Mouse (Mus musculus): ENCODE measurements around the gene Col15a1. TPM values are rescaled to one million over a fixed set of nuclear protein-coding genes. Genes with fewer than 3 reads are reported as not detected.
A peak's percentile ranks its signal among the peaks of the same experiment; 100 is the strongest.

The Col15a1 gene
- polyA plus RNA-seq, 1 experiment: 37.1 TPM

DNA sequence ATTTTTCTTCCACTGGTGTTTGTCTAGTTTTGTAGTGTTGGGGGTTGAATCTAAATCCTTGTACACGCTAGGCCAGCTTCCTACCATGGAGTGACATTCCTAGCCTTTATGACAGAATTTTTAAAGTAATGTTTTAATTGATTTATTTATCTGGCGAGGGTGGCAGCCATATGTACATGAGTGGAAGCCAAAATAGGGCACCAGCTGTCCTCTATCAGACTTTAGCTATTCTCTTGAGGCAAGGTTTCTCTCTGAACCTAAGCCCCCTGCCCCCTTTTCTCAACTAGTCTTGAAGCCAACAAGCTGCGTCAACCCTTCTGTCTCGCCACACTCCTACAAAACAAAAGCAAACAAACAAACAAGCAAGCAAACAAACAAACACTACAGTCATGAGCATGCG, 57.6 kb downstream of the Col15a1 start:
- no peak for DNase-seq
- TF ChIP-seq CTCF (IDR thresholded peaks at IDR 0.05; ENCODE audit: borderline replicate concordance, control insufficient read depth, extremely low read depth, insufficient read depth, low read length, poor library complexity): no peak
- TF ChIP-seq POLR2A (IDR thresholded peaks at IDR 0.05; ENCODE audit: control insufficient read depth, extremely low read depth, insufficient read depth, low read length, poor library complexity): no peak
- no peak overlapping the region for H3K27ac ChIP-seq (ENCODE audit: control insufficient read depth, insufficient read depth, low read length)
- H3K36me3 ChIP-seq (ENCODE audit: control insufficient read depth, insufficient read depth, low read length): no peaks in the 10 kb centered on the region
- WGBS: 95% methylated on average over 5 of the region's 5 CpGs
- H3K27me3 ChIP-seq (ENCODE audit: control insufficient read depth, insufficient read depth, low read length): no peaks in the 10 kb centered on the region
- H3K4me3 ChIP-seq (ENCODE audit: control insufficient read depth, insufficient read depth, low read length): no peak overlapping the region
- peaks cover 23% of the 10 kb centered on the region for H3K4me1 ChIP-seq (replicated peaks; ENCODE audit: control insufficient read depth, insufficient read depth, low read length)

DNA sequence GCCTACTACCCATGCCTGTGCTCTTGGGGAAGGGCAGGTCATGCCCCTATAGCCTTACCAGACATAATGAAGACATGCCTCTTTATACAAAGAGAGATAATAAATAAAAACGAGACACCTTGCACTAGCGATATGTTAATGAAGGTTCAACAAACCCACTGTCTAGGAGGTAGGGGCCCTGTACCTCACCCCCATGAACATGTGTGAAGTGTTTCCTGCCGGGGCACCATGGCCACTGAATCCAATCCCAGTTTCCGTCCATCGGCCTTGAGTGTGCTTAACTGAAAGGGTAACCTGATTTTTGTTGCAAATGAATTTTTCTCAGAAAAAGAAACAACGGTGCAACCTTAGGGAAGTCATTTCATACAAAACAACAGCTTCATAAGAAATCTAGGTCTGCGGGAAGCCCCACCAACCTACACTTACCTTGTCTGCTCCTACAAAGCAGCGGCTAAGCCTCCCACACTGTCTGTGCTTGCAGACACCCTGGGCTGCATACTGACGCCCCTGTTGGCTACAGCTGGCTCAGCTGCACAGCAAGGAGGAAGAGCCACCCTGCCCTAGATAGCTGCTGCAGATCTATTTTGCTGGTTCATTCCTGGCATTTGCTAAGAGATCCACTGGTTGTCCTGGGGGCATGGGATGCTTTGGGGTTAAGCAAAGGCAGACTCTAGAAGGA, 64.6 kb downstream of the Col15a1 start:
- Histone ChIP-seq H3K27ac (ENCODE audit: control insufficient read depth, insufficient read depth, low read length) (peak overlapping the region; percentile 14), H3K27me3 (ENCODE audit: control insufficient read depth, insufficient read depth, low read length) (no peaks in the 10 kb centered on the region), H3K36me3 (ENCODE audit: control insufficient read depth, insufficient read depth, low read length) (no peaks in the 10 kb centered on the region), H3K4me1 (replicated peaks; ENCODE audit: control insufficient read depth, insufficient read depth, low read length) (peaks cover 13% of the 10 kb centered on the region), H3K4me3 (ENCODE audit: control insufficient read depth, insufficient read depth, low read length) (no peak overlapping the region)
- TF ChIP-seq POLR2A (IDR thresholded peaks at IDR 0.05; ENCODE audit: control insufficient read depth, extremely low read depth, insufficient read depth, low read length, poor library complexity) (no peak), CTCF (IDR thresholded peaks at IDR 0.05; ENCODE audit: borderline replicate concordance, control insufficient read depth, extremely low read depth, insufficient read depth, low read length, poor library complexity) (no peak)
- peak; percentile 69 for DNase-seq
- 71% methylated on average over 9 of the region's 9 CpGs for WGBS

DNA sequence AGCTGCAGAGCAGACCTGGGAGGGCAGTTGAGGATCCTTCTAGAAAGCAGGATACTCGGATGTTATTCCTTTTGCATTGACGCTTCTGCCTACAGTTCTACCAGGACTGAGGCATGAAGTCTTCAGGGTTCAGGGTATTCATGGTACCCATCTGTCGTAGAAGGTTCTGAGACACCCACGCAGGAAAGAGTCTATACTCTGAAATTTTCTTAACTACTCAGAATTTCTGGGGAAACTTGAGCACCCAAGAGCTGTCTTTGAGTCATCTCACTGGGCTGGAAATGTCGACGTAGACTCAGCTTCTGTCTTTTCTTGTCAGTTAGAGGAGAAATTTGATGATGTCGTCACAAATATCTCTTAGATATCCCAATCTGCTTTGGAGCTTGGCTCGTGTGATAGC, 65.8 kb downstream of the Col15a1 start:
- peaks cover 17% of the 10 kb centered on the region for H3K4me1 ChIP-seq (replicated peaks; ENCODE audit: control insufficient read depth, insufficient read depth, low read length)
- DNase-seq: no peak
- no peak for TF ChIP-seq CTCF (IDR thresholded peaks at IDR 0.05; ENCODE audit: borderline replicate concordance, control insufficient read depth, extremely low read depth, insufficient read depth, low read length, poor library complexity)
- TF ChIP-seq POLR2A (IDR thresholded peaks at IDR 0.05; ENCODE audit: control insufficient read depth, extremely low read depth, insufficient read depth, low read length, poor library complexity): no peak
- no peak overlapping the region for H3K27ac ChIP-seq (ENCODE audit: control insufficient read depth, insufficient read depth, low read length)
- no peaks in the 10 kb centered on the region for H3K27me3 ChIP-seq (ENCODE audit: control insufficient read depth, insufficient read depth, low read length)
- 84% methylated on average over 8 of the region's 8 CpGs for WGBS
- no peak overlapping the region for H3K4me3 ChIP-seq (ENCODE audit: control insufficient read depth, insufficient read depth, low read length)
- H3K36me3 ChIP-seq (ENCODE audit: control insufficient read depth, insufficient read depth, low read length): no peaks in the 10 kb centered on the region

DNA sequence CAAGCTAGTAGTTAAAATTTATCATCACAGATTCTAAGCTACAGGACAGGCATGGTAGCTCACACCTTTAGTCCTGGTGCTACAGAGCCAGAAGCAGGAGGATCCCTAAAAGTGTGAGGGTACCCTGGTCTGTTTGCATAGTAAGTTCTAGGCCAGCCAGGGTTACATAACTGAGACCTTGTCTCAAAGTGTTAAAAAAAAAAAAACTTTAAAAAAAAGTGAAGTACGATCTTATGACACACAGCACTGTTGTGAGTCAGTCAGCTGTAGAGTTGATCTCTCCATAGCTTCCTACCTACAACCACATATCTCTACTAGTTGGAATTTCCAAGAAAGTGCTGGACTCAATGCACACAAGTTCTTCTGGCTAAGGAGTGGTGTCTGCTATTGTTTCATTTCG, 67.0 kb downstream of the Col15a1 start:
- TF ChIP-seq CTCF (IDR thresholded peaks at IDR 0.05; ENCODE audit: borderline replicate concordance, control insufficient read depth, extremely low read depth, insufficient read depth, low read length, poor library complexity): no peak
- no peak for TF ChIP-seq POLR2A (IDR thresholded peaks at IDR 0.05; ENCODE audit: control insufficient read depth, extremely low read depth, insufficient read depth, low read length, poor library complexity)
- Histone ChIP-seq H3K27ac (ENCODE audit: control insufficient read depth, insufficient read depth, low read length) (no peak overlapping the region), H3K27me3 (ENCODE audit: control insufficient read depth, insufficient read depth, low read length) (no peaks in the 10 kb centered on the region), H3K36me3 (ENCODE audit: control insufficient read depth, insufficient read depth, low read length) (no peaks in the 10 kb centered on the region), H3K4me3 (ENCODE audit: control insufficient read depth, insufficient read depth, low read length) (no peak overlapping the region), H3K4me1 (replicated peaks; ENCODE audit: control insufficient read depth, insufficient read depth, low read length) (peaks cover 22% of the 10 kb centered on the region)
- DNase-seq: no peak
- 86% methylated on average over 2 of the region's 2 CpGs for WGBS

DNA sequence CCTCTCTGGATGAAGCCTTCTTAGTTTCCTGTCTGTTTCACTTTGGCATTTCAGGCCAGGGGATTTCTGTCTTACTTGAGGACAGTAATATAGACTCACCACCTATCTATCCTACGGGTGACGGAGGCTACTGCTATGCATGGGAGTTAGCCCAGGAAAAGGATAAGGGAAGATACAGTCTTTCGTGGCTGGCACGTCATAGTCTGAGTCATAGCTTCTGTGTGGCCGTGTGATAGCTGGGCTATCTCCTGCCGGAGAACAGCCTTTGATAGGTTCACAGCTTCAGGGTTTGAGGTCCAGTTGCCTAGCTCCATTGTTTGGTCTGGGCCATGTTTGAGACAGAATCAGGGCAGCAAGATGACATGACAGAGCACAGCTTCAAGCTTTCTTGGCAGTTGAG, 70.4 kb downstream of the Col15a1 start:
- 89% methylated on average over 6 of the region's 6 CpGs for WGBS
- Histone ChIP-seq H3K27ac (ENCODE audit: control insufficient read depth, insufficient read depth, low read length) (no peak overlapping the region), H3K27me3 (ENCODE audit: control insufficient read depth, insufficient read depth, low read length) (no peaks in the 10 kb centered on the region), H3K4me1 (replicated peaks; ENCODE audit: control insufficient read depth, insufficient read depth, low read length) (peaks cover 17% of the 10 kb centered on the region), H3K4me3 (ENCODE audit: control insufficient read depth, insufficient read depth, low read length) (no peak overlapping the region), H3K36me3 (ENCODE audit: control insufficient read depth, insufficient read depth, low read length) (no peaks in the 10 kb centered on the region)
- no peak for DNase-seq
- no peak for TF ChIP-seq POLR2A (IDR thresholded peaks at IDR 0.05; ENCODE audit: control insufficient read depth, extremely low read depth, insufficient read depth, low read length, poor library complexity)
- TF ChIP-seq CTCF (IDR thresholded peaks at IDR 0.05; ENCODE audit: borderline replicate concordance, control insufficient read depth, extremely low read depth, insufficient read depth, low read length, poor library complexity): no peak

DNA sequence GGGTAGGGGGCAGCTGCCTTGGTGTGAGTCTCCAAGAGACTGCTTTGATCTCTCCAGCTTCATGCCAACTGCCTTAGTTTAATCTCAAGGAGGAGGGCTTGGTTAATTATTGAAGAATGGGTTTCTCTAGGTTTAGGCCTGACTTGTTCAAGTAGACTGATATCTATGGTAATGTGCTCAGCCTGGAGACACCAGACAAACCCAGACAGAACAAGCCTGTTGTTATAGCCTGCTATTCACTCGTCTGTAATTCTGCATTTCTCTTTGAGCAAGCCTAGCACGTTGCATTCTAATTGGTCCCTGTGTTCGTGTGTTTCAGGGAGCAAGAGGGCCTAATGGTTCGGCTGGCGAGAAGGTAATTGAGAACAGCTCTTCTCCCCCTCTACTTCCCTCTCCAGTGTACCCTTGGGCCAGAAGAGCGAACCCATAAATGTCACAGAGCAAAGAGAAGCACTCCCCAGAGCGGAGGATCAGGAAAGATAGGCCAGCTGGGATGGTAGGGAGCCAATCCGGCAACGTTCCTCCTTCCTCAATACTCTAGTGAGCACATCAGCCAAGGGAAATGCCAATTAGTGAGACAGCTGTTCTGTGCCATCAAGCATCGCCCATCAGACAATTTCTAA, 71.2 kb downstream of the Col15a1 start:
- Histone ChIP-seq H3K27me3 (ENCODE audit: control insufficient read depth, insufficient read depth, low read length) (no peaks in the 10 kb centered on the region), H3K27ac (ENCODE audit: control insufficient read depth, insufficient read depth, low read length) (no peak overlapping the region)
- WGBS: 95% methylated on average over 10 of the region's 10 CpGs

More for the DNA sequence above, 71.2 kb downstream of the Col15a1 start:
- TF ChIP-seq POLR2A (IDR thresholded peaks at IDR 0.05; ENCODE audit: control insufficient read depth, extremely low read depth, insufficient read depth, low read length, poor library complexity) (no peak), CTCF (IDR thresholded peaks at IDR 0.05; ENCODE audit: borderline replicate concordance, control insufficient read depth, extremely low read depth, insufficient read depth, low read length, poor library complexity) (no peak)
- no peak for DNase-seq
- no peaks in the 10 kb centered on the region for H3K36me3 ChIP-seq (ENCODE audit: control insufficient read depth, insufficient read depth, low read length)
- H3K4me1 ChIP-seq (replicated peaks; ENCODE audit: control insufficient read depth, insufficient read depth, low read length): peaks cover 20% of the 10 kb centered on the region
- H3K4me3 ChIP-seq (ENCODE audit: control insufficient read depth, insufficient read depth, low read length): no peak overlapping the region
